Mouse (Mus musculus) heart, embryonic 14.5 days (tissue): ENCODE results near the gene A830018L16Rik. TPM values are rescaled to one million over a fixed set of nuclear protein-coding genes. Genes with fewer than 3 reads are reported as not detected.

ENCODE experiments used
- ATAC-seq: fragments of 200-750 bp; cut with Nextera tagmentation; 2 replicates; pipeline ENCODE4 v1.8.0; 2017; ENCODE audit warnings: low read depth, moderate TSS enrichment; ENCODE audit not compliant: insufficient number of reproducible peaks, insufficient read depth, low FRiP score
- H3K27ac ChIP-seq, 2 experiments: fragments of 200-500 bp in 1 of 2; fragments of 300-500 bp in 1 of 2; sonication (generic) in 1 of 2; replicated peaks in 1 of 2; 2 replicates each; pipeline ENCODE4 v1.5.1; 2012 to 2014; ENCODE audit warnings: low read depth in 2 of 2, low read length in 2 of 2, control low read depth in 1 of 2, mild to moderate bottlenecking in 1 of 2, mixed read lengths in 1 of 2; ENCODE audit not compliant: control insufficient read depth in 1 of 2, insufficient read depth in 1 of 2
- H3K27me3 ChIP-seq: fragments of 300-500 bp; sonication (generic); 2 replicates; pipeline ENCODE4 v1.6.1; 2014; ENCODE audit warnings: mild to moderate bottlenecking, low read length, control low read depth; ENCODE audit not compliant: control insufficient read depth, insufficient read depth
- H3K36me3 ChIP-seq: fragments of 300-500 bp; sonication (generic); 2 replicates; pipeline ENCODE4 v1.6.1; 2014; ENCODE audit warnings: mild to moderate bottlenecking, control low read depth, low read length, mixed read lengths; ENCODE audit not compliant: control insufficient read depth, insufficient read depth
- H3K4me1 ChIP-seq, 2 experiments: fragments of 200-500 bp in 1 of 2; fragments of 300-500 bp in 1 of 2; sonication (generic) in 1 of 2; 2 replicates each; pipeline ENCODE4 v1.6.1; 2012 to 2014; ENCODE audit warnings: low read length in 2 of 2, control low read depth in 1 of 2, mixed read lengths in 1 of 2; ENCODE audit not compliant: control insufficient read depth in 2 of 2, insufficient read depth in 2 of 2
- H3K4me2 ChIP-seq: fragments of 300-500 bp; sonication (generic); 2 replicates; pipeline ENCODE4 v1.6.1; 2014; ENCODE audit warnings: mild to moderate bottlenecking, low read length
- H3K4me3 ChIP-seq, 2 experiments: fragments of 200-500 bp in 1 of 2; fragments of 300-500 bp in 1 of 2; sonication (generic) in 1 of 2; 2 replicates each; pipeline ENCODE4 v1.5.1; 2012 to 2014; ENCODE audit warnings: low read length in 2 of 2, mild to moderate bottlenecking in 2 of 2, control low read depth in 1 of 2, low read depth in 1 of 2, moderate library complexity in 1 of 2; ENCODE audit not compliant: control insufficient read depth in 1 of 2, insufficient read depth in 1 of 2
- H3K9ac ChIP-seq: fragments of 300-500 bp; sonication (generic); 2 replicates; pipeline ENCODE4 v1.6.1; 2014; ENCODE audit warnings: mild to moderate bottlenecking, low read length
- H3K9me3 ChIP-seq: fragments of 300-500 bp; sonication (generic); 2 replicates; pipeline ENCODE4 v1.6.1; 2016; ENCODE audit warnings: low read length, control low read depth; ENCODE audit not compliant: control insufficient read depth
- WGBS: fragments of 180-500 bp; shearing (Covaris S2); extraction: QIAGEN DNeasy Blood & Tissue Kit; methylation state at CpG from one replicate; pipeline ENCODE4 v1.1.7; 2014; 5-methylcytosine and 5-hydroxymethylcytosine counted together
- polyA plus RNA-seq: library from polyadenylated mRNA; unstranded; fragments of >200 nt; fragmentation: Nextera tagmentation; extraction: Ambion mirVana; gene quantifications from 2 replicates; pipeline ENCODE4 v1.2.1, GENCODE M21; 2014

Gene A830018L16Rik
- polyA plus RNA-seq = 0.39 and 0.63 TPM in 2 replicates

DNA sequence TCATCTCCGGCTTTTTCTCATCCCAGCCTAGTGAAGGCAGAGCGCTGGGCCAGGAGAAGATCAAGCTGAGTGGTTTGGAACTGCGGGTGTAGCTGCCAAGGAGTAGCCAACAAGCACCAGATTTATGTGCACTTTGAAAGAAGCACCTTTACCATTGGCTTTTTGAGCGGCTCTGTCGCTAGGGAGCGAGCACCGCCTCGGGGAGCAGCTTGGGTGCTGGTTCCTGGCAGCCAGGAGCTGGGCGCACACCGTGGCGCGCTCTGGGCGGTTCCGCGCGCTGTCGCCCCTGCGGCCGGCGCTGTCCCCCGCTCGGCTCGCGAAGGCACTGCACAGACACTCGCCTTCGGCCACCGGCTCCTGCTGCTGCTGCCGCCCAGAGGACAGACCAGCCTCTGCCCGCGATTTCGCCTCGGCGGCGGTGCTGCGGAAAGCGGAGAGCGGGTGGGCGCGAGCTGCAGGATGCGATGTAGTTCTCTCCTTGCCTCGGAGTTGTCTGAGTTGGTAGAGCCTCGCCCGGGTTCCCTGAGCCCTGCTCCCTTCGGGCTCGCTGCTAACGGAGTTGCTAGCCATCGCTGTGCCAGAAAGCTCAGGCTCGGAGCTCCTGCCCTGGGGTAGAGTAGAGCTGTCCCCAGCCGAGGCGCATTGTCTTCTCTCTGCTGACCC lies at the start of gene A830018L16Rik:
Gene A830018L16Rik (plus strand): TSS at position 212 of the 663 bp plus-strand sequence.
- H3K4me2 ChIP-seq = peak within 1 kb of the TSS; percentile 95
- no peaks in the 10 kb centered on the region for H3K4me1 ChIP-seq
- no peak within 1 kb of the TSS for H3K27ac ChIP-seq
- H3K9me3 ChIP-seq = no peaks in the 10 kb centered on the region
- peaks cover 20% of the 10 kb centered on the region for H3K27me3 ChIP-seq
- peak; percentile 90 for ATAC-seq
- under 1% methylated on average over 49 of the region's 50 CpGs for WGBS
- H3K9ac ChIP-seq = peak within 1 kb of the TSS; percentile 64
- H3K36me3 ChIP-seq = no peaks in the 10 kb centered on the region
- peak within 1 kb of the TSS; percentile 51 to 56 for H3K4me3 ChIP-seq

DNA sequence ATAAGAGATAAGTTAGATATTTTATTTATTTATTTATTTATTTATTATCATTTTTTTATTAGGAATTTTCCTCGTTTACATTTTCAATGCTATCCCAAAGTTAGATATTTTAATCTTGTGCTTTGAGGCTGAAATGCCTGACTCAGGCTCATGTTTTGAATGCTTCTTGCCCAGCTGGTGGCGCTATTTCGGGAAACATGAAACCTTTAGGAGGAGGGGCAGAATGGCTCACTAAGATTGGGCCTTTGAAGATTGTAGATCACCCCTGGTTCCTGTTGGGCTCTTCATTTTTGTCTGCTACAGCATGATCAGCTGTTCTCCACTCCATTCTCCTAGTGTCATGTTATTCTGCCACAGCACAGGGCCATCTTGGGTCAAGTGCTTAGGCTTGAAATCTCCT lies 28.1 kb upstream of the A830018L16Rik start:
- Histone ChIP-seq H3K27ac (no peak overlapping the region), H3K9me3 (no peaks in the 10 kb centered on the region), H3K36me3 (no peaks in the 10 kb centered on the region), H3K9ac (no peak overlapping the region), H3K4me1 (no peaks in the 10 kb centered on the region), H3K27me3 (no peaks in the 10 kb centered on the region), H3K4me3 (no peak overlapping the region), H3K4me2 (no peak overlapping the region)
- no peak for ATAC-seq
- WGBS = 62% methylated on average over 3 of the region's 3 CpGs

DNA sequence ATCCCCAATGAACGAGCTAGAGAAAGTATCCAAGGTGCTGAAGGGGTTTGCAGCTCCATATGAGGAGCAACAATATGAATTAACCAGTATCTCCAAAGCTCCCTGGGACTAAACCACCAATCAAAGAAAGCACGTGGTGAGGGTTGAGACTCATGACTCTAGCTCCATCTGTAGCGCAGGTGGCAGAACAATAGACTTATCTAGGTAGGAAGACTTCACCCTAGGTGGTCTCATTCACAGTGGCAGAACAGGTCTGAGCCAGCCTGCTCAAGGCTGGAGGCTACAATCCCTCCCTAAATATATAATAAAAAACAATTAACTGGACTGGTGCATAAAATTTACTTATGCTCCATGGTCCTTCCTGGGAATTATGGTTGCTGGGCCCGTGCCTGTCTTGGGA lies 18.5 kb upstream of the A830018L16Rik start:
- Histone ChIP-seq H3K4me3 (no peak overlapping the region), H3K9ac (no peak overlapping the region), H3K27me3 (no peaks in the 10 kb centered on the region), H3K36me3 (no peaks in the 10 kb centered on the region), H3K27ac (no peak overlapping the region), H3K9me3 (no peaks in the 10 kb centered on the region), H3K4me1 (no peaks in the 10 kb centered on the region), H3K4me2 (no peak overlapping the region)
- WGBS = 44% methylated on average over 4 of the region's 4 CpGs
- ATAC-seq = no peak

DNA sequence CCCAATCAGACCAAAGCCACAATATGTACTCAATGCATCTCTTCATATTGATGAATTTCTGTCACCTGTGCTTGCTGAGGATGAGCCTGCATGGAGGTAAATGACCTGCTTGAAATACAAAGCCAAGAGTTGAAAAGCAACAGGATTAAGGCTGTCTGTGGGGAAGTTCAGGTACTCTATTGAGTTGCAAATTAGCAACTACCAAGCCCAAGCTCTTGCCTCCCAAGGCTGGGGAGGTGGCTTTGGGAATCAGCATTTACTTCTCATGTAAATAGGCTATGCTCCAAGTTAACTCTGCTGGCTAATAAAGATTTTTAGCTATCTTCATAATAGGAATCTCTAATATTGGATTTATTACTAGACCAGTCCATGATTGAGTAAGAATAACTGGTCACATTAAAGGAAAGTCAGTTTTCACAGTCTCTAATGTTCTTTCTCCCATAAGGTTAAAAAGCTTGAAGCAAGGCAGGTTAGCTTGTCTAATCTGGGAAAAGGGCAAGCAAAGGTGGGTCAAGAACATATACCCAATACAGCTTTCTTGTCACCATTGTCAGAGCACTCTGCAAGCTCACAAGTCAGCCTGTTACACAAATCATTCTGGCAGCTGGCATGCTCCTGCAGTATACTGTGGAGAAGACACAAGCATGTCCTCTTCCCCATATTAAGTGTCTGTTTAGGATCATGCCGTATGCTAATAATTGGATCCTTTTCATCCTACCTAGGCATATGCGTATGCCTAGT lies 17.7 kb upstream of the A830018L16Rik start:
- no peak overlapping the region for H3K9ac ChIP-seq
- no peak for ATAC-seq
- no peaks in the 10 kb centered on the region for H3K36me3 ChIP-seq
- no peak overlapping the region for H3K4me2 ChIP-seq
- 83% methylated on average over 2 of the region's 2 CpGs for WGBS
- no peaks in the 10 kb centered on the region for H3K27me3 ChIP-seq
- H3K4me3 ChIP-seq = no peak overlapping the region
- H3K4me1 ChIP-seq = no peaks in the 10 kb centered on the region
- H3K27ac ChIP-seq = no peak overlapping the region
- H3K9me3 ChIP-seq = no peaks in the 10 kb centered on the region

DNA sequence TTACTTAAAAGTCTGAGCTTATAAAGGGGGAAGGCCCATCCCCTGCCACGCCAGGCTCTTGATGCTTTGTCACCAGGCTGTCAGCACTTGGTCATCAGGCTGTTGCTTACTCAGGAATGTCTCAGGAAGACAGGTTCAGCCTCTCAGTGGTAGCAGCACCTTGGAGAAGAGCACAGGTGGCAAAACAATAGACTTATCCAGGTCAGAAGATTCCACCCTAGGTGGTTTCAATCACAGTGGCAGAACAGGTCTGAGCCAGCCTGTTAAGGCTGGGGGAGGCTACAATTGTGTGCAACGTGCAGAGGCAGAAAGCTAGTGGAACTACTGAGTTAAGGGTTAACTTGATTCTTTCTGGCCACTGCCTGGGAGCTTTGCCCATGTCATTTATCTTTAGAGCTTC lies 12.7 kb upstream of the A830018L16Rik start:
- H3K4me1 ChIP-seq = no peaks in the 10 kb centered on the region
- H3K9me3 ChIP-seq = no peaks in the 10 kb centered on the region
- H3K9ac ChIP-seq = no peak overlapping the region
- H3K27ac ChIP-seq = no peak overlapping the region
- WGBS = 26% methylated on average over 2 of the region's 2 CpGs
- no peaks in the 10 kb centered on the region for H3K27me3 ChIP-seq
- H3K36me3 ChIP-seq = no peaks in the 10 kb centered on the region
- H3K4me2 ChIP-seq = no peak overlapping the region
- ATAC-seq = no peak
- no peak overlapping the region for H3K4me3 ChIP-seq

DNA sequence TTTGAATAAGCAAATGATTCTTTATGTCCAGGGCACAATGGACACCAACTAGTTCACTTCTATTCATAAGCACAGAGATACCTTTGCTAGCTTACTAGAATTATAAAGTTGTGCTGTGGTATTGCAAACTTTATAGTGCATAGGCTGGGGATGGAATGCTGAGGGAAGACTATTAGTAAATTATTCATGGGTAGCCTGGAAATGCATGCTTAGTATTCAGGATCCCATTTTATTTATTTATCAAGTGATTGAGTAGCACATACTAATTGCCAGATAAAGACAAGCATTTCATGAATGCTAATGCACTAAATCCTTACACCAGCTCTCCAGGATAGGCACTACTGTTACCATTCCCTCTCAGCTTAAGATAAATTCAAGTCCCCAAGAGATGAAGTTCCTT lies 8.4 kb upstream of the A830018L16Rik start:
- Histone ChIP-seq H3K36me3 (no peaks in the 10 kb centered on the region), H3K27me3 (no peaks in the 10 kb centered on the region), H3K9ac (no peak overlapping the region), H3K9me3 (no peaks in the 10 kb centered on the region), H3K27ac (no peak overlapping the region), H3K4me3 (no peak overlapping the region), H3K4me1 (no peaks in the 10 kb centered on the region), H3K4me2 (no peak overlapping the region)
- no peak for ATAC-seq

DNA sequence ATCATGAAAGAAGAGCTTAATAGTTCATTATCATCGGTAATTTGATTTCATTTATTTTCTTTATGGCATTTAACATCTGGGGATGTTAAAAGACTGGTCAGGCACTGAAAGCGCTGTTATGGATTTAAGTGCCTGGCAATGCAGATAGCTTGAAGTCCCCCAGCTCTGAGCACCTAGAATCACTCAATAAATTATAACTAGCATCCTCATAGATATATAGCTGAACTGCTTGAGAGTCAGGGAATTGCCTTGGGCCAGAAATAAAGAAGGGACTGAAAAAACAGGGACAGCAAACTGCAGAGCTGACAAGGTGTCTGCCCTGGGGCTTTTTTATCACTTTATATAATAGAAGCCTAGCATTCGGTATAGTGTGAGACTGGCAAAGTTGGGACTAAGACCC lies 7.9 kb upstream of the A830018L16Rik start:
- no peak for ATAC-seq
- WGBS = 75% methylated on average over 3 of the region's 3 CpGs
- Histone ChIP-seq H3K27me3 (no peaks in the 10 kb centered on the region), H3K36me3 (no peaks in the 10 kb centered on the region), H3K4me2 (no peak overlapping the region), H3K9ac (no peak overlapping the region), H3K27ac (no peak overlapping the region), H3K4me3 (no peak overlapping the region), H3K9me3 (no peaks in the 10 kb centered on the region), H3K4me1 (no peaks in the 10 kb centered on the region)
